Mouse (Mus musculus) left cerebral cortex, postnatal 14 days (tissue): ENCODE measurements at regions not wholly inside any gene's neighbourhood (a gene's known extent, or its start where the extent isn't known, plus 50 kb on each side); places are given as distances from the start of the nearest gene placed in this dataset.

Source experiments
- DNase-seq, 2 experiments: peaks; one replicate each; pipeline ENCODE4 v3.0.0; 2021 to 2022; ENCODE audit warnings: low spot score in 2 of 2, mixed read lengths in 1 of 2
- intact Hi-C: fragments of 180-260 bp; cut with DNase I; formaldehyde crosslinking; loops from one replicate; pipeline ENCODE4 v1.15.1; 2025

DNA sequence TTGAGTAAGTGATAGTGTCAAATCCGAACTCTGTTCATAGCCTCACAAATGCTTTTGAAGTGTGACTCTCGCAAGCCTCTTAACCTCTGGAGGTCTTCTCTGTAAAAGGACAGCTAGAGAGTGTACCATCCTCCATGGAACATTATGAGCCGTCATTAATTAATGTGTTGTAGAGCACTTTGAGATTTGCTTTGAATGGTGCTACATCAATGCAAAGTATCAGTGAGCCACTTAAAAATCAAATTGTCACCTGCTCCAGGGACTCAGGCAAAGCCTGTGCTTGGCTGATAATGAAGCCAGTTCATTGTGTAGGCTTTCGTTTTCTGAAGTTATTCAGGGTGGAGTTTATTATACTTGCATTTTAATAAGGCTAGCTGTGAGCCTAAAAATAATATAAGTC lies 801.8 kb upstream of the B3galt2 start:
- intact Hi-C loops = no loop called here

GRCm38 (mm10) chr1:142867024-142867700 lies 773.3 kb upstream of the B3galt2 start:
- intact Hi-C loops = no loop called here
- DNase-seq = no peak

More for the DNA sequence above, 801.8 kb upstream of the B3galt2 start:
- no peak for DNase-seq

GRCm38 (mm10) chr1:142891842-142892241 lies 748.6 kb upstream of the B3galt2 start:
- intact Hi-C loops = no loop called here

DNA sequence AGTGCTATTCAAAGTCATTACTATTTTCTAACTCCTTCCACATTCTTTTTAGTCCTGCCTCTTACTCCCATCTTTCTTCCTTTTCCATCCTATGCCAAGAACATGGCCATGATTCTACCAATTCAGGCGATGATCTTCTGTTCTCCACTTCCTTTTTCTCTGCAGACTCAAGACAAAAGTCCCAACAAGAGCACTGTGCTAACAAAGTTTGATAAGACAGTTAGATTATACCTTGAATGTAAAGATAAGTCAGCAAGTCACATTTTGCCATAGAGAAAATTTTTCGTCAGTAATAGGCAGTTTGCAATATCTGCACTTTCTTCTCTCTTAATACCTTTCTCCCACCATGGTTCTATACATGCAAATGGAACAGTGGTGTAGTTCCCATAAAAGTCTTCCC lies 747.3 kb upstream of the B3galt2 start:
- DNase-seq = no peak
- intact Hi-C loops = no loop called here

More at GRCm38 (mm10) chr1:142891842-142892241, 748.6 kb upstream of the B3galt2 start:
- DNase-seq = no peak

DNA sequence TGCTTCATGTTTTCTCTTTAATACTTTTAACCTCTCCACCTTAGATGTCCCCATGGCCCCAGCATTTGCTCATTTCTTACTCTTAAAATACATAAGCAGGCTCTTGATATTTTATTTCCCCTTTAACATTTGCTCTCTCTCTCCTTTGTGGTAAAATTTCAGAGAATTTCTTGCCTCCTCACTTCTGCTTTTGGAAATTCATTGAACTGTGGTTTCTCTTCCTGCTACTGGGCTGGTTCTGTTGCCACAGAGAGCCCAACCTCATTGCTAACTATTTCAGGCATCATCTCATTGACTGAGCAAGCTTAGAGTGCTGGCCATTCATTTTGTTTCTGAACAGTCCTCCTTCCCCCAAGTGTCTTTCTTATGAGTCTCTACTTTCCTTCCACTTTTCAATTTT lies 746.3 kb upstream of the B3galt2 start:
- intact Hi-C loops = no loop called here
- no peak for DNase-seq

- intact Hi-C loops = no loop called here
- DNase-seq = no peak
These were observed 745.4 kb upstream of the B3galt2 start for GRCm38 (mm10) chr1:142895081-142895480.

GRCm38 (mm10) chr1:142909907-142910306 lies 730.6 kb upstream of the B3galt2 start:
- DNase-seq = peak; percentile 4 to 5
- intact Hi-C loops = no loop called here

- DNase-seq = no peak
- intact Hi-C loops = no loop called here
These were observed 683.8 kb upstream of the B3galt2 start for GRCm38 (mm10) chr1:142956686-142957085.

DNA sequence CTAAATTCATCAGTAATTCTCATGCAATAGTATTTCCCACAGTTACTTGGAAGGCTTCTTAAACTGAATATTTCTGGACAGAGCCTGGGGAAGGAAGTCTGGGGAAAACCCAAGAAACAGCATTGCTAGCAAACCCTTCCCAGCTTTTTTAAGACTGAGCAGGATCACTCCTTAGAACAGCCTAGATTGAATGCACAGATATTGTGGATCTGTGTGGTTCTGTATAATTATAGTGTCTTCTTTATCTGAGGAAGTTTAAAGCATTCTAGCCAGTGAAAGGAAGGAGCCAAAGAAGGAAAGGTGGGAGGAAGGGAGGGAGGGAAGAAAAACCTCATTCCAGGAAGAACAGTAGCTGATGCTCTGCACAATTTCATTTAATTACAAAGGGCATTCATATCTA lies 669.0 kb upstream of the B3galt2 start:
- DNase-seq = no peak
- intact Hi-C loops = no loop called here

- intact Hi-C loops = no loop called here
- DNase-seq = no peak
These were observed 667.1 kb upstream of the B3galt2 start for GRCm38 (mm10) chr1:142973387-142973786.

- intact Hi-C loops = no loop called here
- DNase-seq = peak; percentile 9 to 42
These were observed 657.5 kb upstream of the B3galt2 start for GRCm38 (mm10) chr1:142982994-142983393.

DNA sequence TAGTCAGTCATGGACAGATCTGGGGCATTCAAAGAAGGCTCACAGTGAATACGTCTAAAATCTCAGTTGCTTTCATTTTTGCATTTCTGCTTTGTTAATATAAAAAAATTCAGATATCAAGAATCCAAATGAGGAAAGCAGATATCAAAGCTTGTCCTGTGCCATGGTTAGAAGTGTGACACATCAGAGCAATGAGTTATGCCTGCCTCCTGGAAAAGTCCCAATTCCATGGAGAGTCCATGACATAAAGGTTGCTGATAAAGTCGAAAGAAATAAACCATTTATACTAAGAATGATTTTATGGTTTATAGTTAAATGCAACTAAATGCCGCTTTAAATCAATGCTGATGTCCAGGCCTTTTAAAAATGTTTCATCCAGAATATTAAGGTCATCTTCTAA lies 656.8 kb upstream of the B3galt2 start:
- intact Hi-C loops = no loop called here
- DNase-seq = no peak

- intact Hi-C loops = no loop called here
- peak in 1 of 2 experiments; percentile 32 for DNase-seq
These were observed 654.9 kb upstream of the B3galt2 start for GRCm38 (mm10) chr1:142985516-142985915.

DNA sequence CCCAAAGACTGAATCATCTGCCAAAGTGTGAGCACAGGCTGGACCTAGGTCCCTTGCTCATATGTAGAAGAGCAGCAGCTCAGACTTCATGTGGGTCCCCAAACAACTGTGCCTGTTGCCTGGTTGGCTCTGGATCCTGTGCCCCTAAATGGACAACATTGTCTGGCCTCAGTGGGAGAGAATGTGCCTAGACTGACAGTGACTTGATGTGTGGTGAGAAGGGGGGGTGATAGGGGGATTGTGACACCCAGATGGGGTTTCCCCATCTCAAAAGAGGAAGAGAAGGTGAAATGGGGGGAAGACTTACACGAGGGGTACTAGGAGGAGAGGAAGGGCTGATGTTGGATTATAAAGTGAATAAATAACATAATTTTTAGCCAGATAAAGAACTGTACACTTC lies 640.2 kb upstream of the B3galt2 start:
- intact Hi-C loops = no loop called here
- no peak for DNase-seq

GRCm38 (mm10) chr1:143001112-143001511 lies 639.4 kb upstream of the B3galt2 start:
- no peak for DNase-seq
- intact Hi-C loops = no loop called here

- no peak for DNase-seq
- intact Hi-C loops = no loop called here
These were observed 634.4 kb upstream of the B3galt2 start for GRCm38 (mm10) chr1:143006045-143006444.

- intact Hi-C loops = no loop called here
- no peak for DNase-seq
These were observed 620.5 kb upstream of the B3galt2 start for GRCm38 (mm10) chr1:143019982-143020381.

DNA sequence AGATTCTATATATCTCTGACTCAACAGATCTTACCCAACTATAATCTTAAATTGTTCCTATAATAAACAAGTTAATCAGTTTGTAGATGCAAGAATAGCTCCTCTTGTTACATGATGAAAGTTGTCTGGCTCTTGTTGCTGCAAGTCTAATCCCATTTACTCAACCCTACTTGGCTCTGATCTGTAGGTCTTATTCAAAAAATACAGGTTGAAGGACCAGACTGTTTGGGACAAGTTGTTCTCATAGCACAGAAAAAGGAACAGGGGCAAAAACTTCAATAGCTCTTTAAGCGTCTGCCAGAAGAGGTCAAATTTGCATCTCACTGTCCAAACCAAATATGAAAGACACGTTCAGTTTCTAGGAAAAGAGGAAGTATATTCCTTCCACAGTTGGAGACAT lies 587.3 kb upstream of the B3galt2 start:
- intact Hi-C loops = no loop called here
- peak in 1 of 2 experiments; percentile 17 for DNase-seq

- DNase-seq = peak; percentile 34 to 41
These were observed 586.9 kb upstream of the B3galt2 start for GRCm38 (mm10) chr1:143053599-143053998.

DNA sequence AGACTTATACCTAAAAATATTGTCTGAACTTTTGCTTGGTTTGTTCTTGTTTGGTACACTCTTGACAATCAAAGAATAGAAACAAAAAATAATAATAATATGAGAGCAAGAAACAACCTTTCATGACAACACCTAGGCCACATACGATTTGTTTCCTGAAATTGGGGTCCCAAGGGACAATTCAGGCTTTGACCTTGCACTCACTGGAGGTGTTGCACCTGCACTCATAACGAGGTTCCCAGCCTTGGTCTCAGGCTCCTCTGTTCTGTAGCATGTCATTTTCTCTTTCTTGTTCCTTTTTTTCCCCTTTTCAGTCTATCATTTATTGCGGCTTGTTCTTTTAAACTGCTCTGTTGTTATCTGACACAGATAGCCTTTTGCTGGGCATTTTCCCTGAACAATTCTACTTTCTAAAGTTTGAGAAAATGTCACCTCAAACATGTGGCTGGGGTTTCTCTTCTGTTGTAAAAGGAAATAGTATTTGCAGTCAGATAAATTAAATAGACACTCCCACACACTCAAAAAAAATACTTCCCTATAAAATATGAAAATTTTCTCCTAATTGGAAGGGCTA lies 585.9 kb upstream of the B3galt2 start:
- no peak for DNase-seq
- intact Hi-C loops = no loop called here

More at GRCm38 (mm10) chr1:143053599-143053998, 586.9 kb upstream of the B3galt2 start:
- intact Hi-C loops = no loop called here
